Mouse (Mus musculus) heart, embryonic 13.5 days (tissue): Measurements from ENCODE around the gene Gm9733. TPM values are rescaled to one million over a fixed set of nuclear protein-coding genes. Genes with fewer than 3 reads are reported as not detected.
"Not testable (repeated sequence)": the region's sequence is repeated elsewhere in the genome, so short reads cannot be mapped to it uniquely, and the experiment has no call there.

Experiments
- ATAC-seq: fragments of 200-750 bp; cut with Nextera tagmentation; 2 replicates; pipeline ENCODE4 v1.8.0; 2017; ENCODE audit warnings: moderate TSS enrichment; ENCODE audit not compliant: insufficient number of reproducible peaks, low FRiP score, low TSS enrichment; ENCODE audit errors: extremely low read depth
- H3K27ac ChIP-seq: fragments of 300-500 bp; sonication (generic); replicated peaks from 2 replicates; pipeline ENCODE4 v1.5.1; 2015; ENCODE audit warnings: moderate library complexity, mild to moderate bottlenecking, inconsistent platforms
- H3K27me3 ChIP-seq: fragments of 300-500 bp; sonication (generic); replicated peaks from 2 replicates; pipeline ENCODE4 v1.6.1; 2015; ENCODE audit warnings: mild to moderate bottlenecking, inconsistent platforms
- H3K36me3 ChIP-seq: fragments of 300-500 bp; sonication (generic); 2 replicates; pipeline ENCODE4 v1.6.1; 2015; ENCODE audit warnings: mild to moderate bottlenecking, inconsistent platforms
- H3K4me1 ChIP-seq: fragments of 300-500 bp; sonication (generic); 2 replicates; pipeline ENCODE4 v1.6.1; 2015; ENCODE audit warnings: inconsistent platforms
- H3K4me2 ChIP-seq: fragments of 300-500 bp; sonication (generic); 2 replicates; pipeline ENCODE4 v1.6.1; 2015; ENCODE audit warnings: inconsistent platforms, mild to moderate bottlenecking, moderate library complexity
- H3K4me3 ChIP-seq: fragments of 300-500 bp; sonication (generic); 2 replicates; pipeline ENCODE4 v1.5.1; 2015; ENCODE audit warnings: moderate library complexity, mild to moderate bottlenecking, inconsistent platforms
- H3K9ac ChIP-seq: fragments of 300-500 bp; sonication (generic); 2 replicates; pipeline ENCODE4 v1.6.1; 2015; ENCODE audit warnings: inconsistent platforms, mild to moderate bottlenecking, moderate library complexity
- H3K9me3 ChIP-seq: fragments of 300-500 bp; sonication (generic); 2 replicates; pipeline ENCODE4 v1.6.1; 2016; ENCODE audit warnings: inconsistent platforms
- WGBS: fragments of 180-500 bp; shearing (Covaris S2); methylation state at CpG from one replicate; pipeline ENCODE4 v1.1.7; 2015; ENCODE audit warnings: mixed read lengths; 5-methylcytosine and 5-hydroxymethylcytosine counted together
- polyA plus RNA-seq: library from polyadenylated mRNA; unstranded; fragments of >200 nt; fragmentation: Nextera tagmentation; extraction: Ambion mirVana; gene quantifications from 2 replicates; pipeline ENCODE4 v1.2.1, GENCODE M21; 2015

Gene Gm9733
- polyA plus RNA-seq, result not detected in 2 replicates

DNA sequence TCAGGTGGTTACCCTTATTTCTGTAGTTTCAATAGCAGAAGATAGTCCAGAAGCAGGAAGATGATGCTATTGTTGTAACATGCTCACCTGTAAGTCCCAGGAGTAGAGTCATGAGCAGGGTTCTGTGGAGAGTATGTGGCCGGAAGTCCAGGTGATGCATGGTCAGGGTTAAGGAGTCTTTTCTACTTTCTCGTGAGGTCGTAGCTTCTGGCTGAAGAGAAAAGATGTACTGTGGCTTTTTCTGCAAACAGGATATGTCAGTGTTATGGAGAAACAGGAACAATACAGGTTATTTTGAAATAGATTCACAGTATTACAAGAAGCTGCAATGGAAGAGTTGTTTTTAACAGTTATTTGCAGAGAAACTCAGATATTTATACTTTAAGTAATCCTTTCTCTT is at the start of gene Gm9733:
Gene Gm9733, minus strand, starts transcription at position 240 of the 400 bp plus-strand sequence.
- H3K9ac ChIP-seq, result no peak within 1 kb of the TSS
- no peaks in the 10 kb centered on the region for H3K36me3 ChIP-seq
- no peaks in the 10 kb centered on the region for H3K4me1 ChIP-seq
- 74% methylated on average over 3 of the region's 3 CpGs for WGBS
- H3K27ac ChIP-seq, result no peak within 1 kb of the TSS
- H3K4me3 ChIP-seq, result no peak within 1 kb of the TSS
- no peaks in the 10 kb centered on the region for H3K27me3 ChIP-seq
- no peak for ATAC-seq
- no peak within 1 kb of the TSS for H3K4me2 ChIP-seq
- H3K9me3 ChIP-seq, result 0 out of 2 replicates have a peak, but pooled peaks cover 8% of the 10 kb centered on the region

GRCm38 (mm10) chr3:15355690-15356089 is 23.6 kb upstream of the Gm9733 start:
- H3K27ac ChIP-seq, H3K4me2 ChIP-seq, H3K27me3 ChIP-seq, H3K9ac ChIP-seq, H3K9me3 ChIP-seq, H3K4me1 ChIP-seq, ATAC-seq, H3K36me3 ChIP-seq, H3K4me3 ChIP-seq: not testable (repeated sequence)
- 70% methylated on average over 3 of the region's 3 CpGs for WGBS

DNA sequence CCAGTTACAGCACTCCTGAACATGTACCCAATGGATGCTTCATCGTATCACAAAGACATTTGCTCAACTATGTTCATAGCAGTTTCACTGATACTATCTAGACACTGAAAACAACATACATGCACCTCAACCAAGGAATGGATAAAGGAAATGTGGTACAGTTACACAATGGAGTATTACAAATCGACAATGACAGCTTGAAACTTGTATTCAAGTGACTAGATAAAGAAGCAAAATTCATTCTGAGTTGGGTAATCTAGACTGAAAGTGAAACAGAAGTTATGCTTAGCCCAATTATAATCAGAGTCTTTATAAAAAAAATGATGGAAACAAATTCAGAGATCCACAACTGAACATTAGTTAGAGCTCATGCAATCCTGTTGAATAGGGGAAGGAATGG is 18.2 kb upstream of the Gm9733 start:
- H3K27me3 ChIP-seq, H3K9me3 ChIP-seq, H3K4me1 ChIP-seq, H3K4me3 ChIP-seq, ATAC-seq, H3K27ac ChIP-seq, H3K4me2 ChIP-seq, H3K9ac ChIP-seq, H3K36me3 ChIP-seq: not testable (repeated sequence)
- 78% methylated on average over 1 of the region's 2 CpGs for WGBS

GRCm38 (mm10) chr3:15345606-15346005 is 13.5 kb upstream of the Gm9733 start:
- H3K4me1 ChIP-seq, H3K4me3 ChIP-seq, ATAC-seq, H3K9ac ChIP-seq, H3K36me3 ChIP-seq, H3K27ac ChIP-seq, H3K9me3 ChIP-seq, H3K27me3 ChIP-seq, H3K4me2 ChIP-seq: not testable (repeated sequence)
- WGBS, result 54% methylated on average over 3 of the region's 3 CpGs

GRCm38 (mm10) chr3:15340287-15340686 is 8.2 kb upstream of the Gm9733 start:
- WGBS, result 46% methylated on average over 1 of the region's 1 CpGs
- ATAC-seq, result no peak

DNA sequence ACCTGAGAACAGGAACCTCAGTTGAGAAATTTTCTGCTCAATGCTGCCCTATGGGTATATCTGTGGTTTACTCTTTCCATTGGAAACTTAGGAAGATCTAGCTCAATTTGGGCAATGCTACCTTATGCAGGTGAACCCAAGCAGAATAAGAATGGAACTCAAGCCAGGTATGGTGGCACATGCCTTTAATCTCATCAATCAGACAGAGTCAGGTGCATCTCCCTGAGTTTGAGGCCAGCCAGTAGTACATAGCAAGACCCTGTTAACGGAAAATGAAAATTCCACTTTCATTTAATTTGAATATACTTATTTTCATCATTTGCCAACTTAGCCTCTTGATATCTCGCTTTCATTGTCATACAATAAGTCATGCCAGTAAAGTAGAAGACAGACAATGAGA is 2.1 kb upstream of the Gm9733 start:
- H3K4me3 ChIP-seq, result no peak overlapping the region
- no peaks in the 10 kb centered on the region for H3K4me1 ChIP-seq
- no peak overlapping the region for H3K27ac ChIP-seq
- H3K9me3 ChIP-seq, result 0 out of 2 replicates have a peak, but pooled peaks cover 8% of the 10 kb centered on the region
- no peak overlapping the region for H3K4me2 ChIP-seq
- WGBS, result 60% methylated on average over 2 of the region's 2 CpGs
- H3K36me3 ChIP-seq, result no peaks in the 10 kb centered on the region
- ATAC-seq, result peak; percentile 51; the same call in 1 of the 2 replicates
- no peak overlapping the region for H3K9ac ChIP-seq
- no peaks in the 10 kb centered on the region for H3K27me3 ChIP-seq

More at GRCm38 (mm10) chr3:15340287-15340686, 8.2 kb upstream of the Gm9733 start:
- Histone ChIP-seq H3K9ac (no peak overlapping the region), H3K4me3 (no peak overlapping the region), H3K4me1 (no peaks in the 10 kb centered on the region), H3K27me3 (no peaks in the 10 kb centered on the region), H3K36me3 (no peaks in the 10 kb centered on the region), H3K27ac (no peak overlapping the region), H3K9me3 (0 out of 2 replicates have a peak, but pooled peaks cover 4% of the 10 kb centered on the region), H3K4me2 (no peak overlapping the region)

DNA sequence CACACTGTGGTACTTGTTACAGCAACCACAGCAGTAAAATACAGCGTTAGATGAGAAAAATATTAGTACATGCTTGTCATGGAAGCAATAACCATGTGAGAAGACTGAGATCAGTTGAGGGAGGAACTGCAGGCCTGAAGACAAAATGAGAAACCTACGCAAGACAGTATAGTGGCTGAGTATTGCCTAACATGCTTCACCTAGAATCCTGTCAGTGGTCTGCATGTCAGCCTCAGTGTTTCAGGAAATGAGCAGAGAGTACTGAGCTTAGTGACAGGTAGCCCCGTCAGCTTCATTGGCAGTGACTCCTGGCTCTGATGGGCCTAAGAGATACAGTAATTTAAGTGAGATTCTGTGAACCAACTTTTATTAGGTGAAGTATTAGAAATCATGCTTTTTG is 557 bp downstream of the Gm9733 start:
- Histone ChIP-seq H3K9ac (no peak overlapping the region), H3K9me3 (0 out of 2 replicates have a peak, but pooled peaks cover 6% of the 10 kb centered on the region), H3K4me1 (no peaks in the 10 kb centered on the region), H3K27me3 (no peaks in the 10 kb centered on the region), H3K4me2 (no peak overlapping the region), H3K27ac (no peak overlapping the region), H3K36me3 (no peaks in the 10 kb centered on the region), H3K4me3 (no peak overlapping the region)
- 57% methylated on average over 3 of the region's 3 CpGs for WGBS
- no peak for ATAC-seq

- no peak for ATAC-seq
- Histone ChIP-seq H3K9ac (no peak overlapping the region), H3K27ac (no peak overlapping the region), H3K36me3 (no peaks in the 10 kb centered on the region), H3K4me1 (no peaks in the 10 kb centered on the region), H3K9me3 (0 out of 2 replicates have a peak, but pooled peaks cover 3% of the 10 kb centered on the region), H3K4me3 (no peak overlapping the region), H3K4me2 (no peak overlapping the region), H3K27me3 (no peaks in the 10 kb centered on the region)
These were observed 2.6 kb downstream of the Gm9733 start for GRCm38 (mm10) chr3:15329549-15329948.

- Histone ChIP-seq H3K4me3 (no peak overlapping the region), H3K9me3 (peaks cover 4% of the 10 kb centered on the region; the same call in 1 of the 2 replicates), H3K36me3 (no peaks in the 10 kb centered on the region), H3K27me3 (no peaks in the 10 kb centered on the region), H3K4me2 (no peak overlapping the region), H3K27ac (no peak overlapping the region), H3K4me1 (no peaks in the 10 kb centered on the region), H3K9ac (no peak overlapping the region)
- ATAC-seq, result no peak
- WGBS, result 79% methylated on average over 6 of the region's 6 CpGs
These were observed 47.4 kb downstream of the Gm9733 start for GRCm38 (mm10) chr3:15284424-15285328.

GRCm38 (mm10) chr3:15275899-15276526 is 56.1 kb downstream of the Gm9733 start:
- H3K9me3 ChIP-seq, result no peaks in the 10 kb centered on the region
- H3K4me3 ChIP-seq, result no peak overlapping the region
- no peaks in the 10 kb centered on the region for H3K27me3 ChIP-seq
- H3K9ac ChIP-seq, result no peak overlapping the region
- no peak for ATAC-seq
- no peaks in the 10 kb centered on the region for H3K4me1 ChIP-seq
- H3K27ac ChIP-seq, result no peak overlapping the region
- no peaks in the 10 kb centered on the region for H3K36me3 ChIP-seq
- no peak overlapping the region for H3K4me2 ChIP-seq
- 66% methylated on average over 5 of the region's 5 CpGs for WGBS

DNA sequence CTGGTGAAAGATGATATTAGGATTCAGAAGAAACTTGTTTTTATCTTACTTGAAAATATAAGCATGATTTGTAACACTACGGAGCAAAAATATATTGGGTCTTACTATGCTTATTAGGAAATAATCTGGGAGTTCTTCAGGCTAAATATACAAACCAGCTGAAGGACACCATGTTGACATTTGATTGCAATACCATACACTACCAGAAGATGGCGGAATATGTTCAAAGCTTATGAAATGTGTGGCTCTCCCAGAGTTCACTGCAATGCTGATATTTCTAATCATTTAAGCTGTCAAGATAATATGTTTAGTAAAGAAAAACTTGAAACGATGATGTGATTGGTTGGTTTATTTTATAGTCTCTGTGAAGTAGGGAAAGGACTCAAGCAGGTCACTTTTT is 67.7 kb downstream of the Gm9733 start:
- ATAC-seq, result no peak
- WGBS, result 11% methylated on average over 3 of the region's 3 CpGs
- no peaks in the 10 kb centered on the region for H3K9me3 ChIP-seq
- no peaks in the 10 kb centered on the region for H3K36me3 ChIP-seq
- H3K4me1 ChIP-seq, result no peaks in the 10 kb centered on the region
- no peak overlapping the region for H3K4me3 ChIP-seq
- H3K27me3 ChIP-seq, result no peaks in the 10 kb centered on the region
- H3K9ac ChIP-seq, result no peak overlapping the region
- H3K27ac ChIP-seq, result no peak overlapping the region
- H3K4me2 ChIP-seq, result no peak overlapping the region
